Mouse (Mus musculus) stomach, embryonic 16.5 days (tissue): Measurements from ENCODE around the gene Ly6f. TPM values are rescaled to one million over a fixed set of nuclear protein-coding genes. Genes with fewer than 3 reads are reported as not detected.

Experiments used
- ATAC-seq: fragments of 200-750 bp; cut with Nextera tagmentation; 2 replicates; pipeline ENCODE4 v1.8.0; 2017; ENCODE audit warnings: moderate number of reproducible peaks, moderate TSS enrichment; ENCODE audit not compliant: insufficient read depth, low FRiP score
- H3K27ac ChIP-seq: fragments of 300-500 bp; sonication (generic); 2 replicates; pipeline ENCODE4 v1.5.1; 2014; ENCODE audit warnings: low read length
- H3K27me3 ChIP-seq: fragments of 300-500 bp; sonication (generic); 2 replicates; pipeline ENCODE4 v1.6.1; 2014; ENCODE audit warnings: low read length, control low read depth, mixed read lengths; ENCODE audit not compliant: control insufficient read depth, insufficient read depth
- H3K36me3 ChIP-seq: fragments of 300-500 bp; sonication (generic); 2 replicates; pipeline ENCODE4 v1.6.1; 2014; ENCODE audit warnings: low read length; ENCODE audit not compliant: control insufficient read depth, insufficient read depth
- H3K4me1 ChIP-seq: fragments of 300-500 bp; sonication (generic); 2 replicates; pipeline ENCODE4 v1.6.1; 2014; ENCODE audit warnings: low read length, control low read depth, mixed read lengths; ENCODE audit not compliant: control insufficient read depth, insufficient read depth
- H3K4me2 ChIP-seq: fragments of 300-500 bp; sonication (generic); 2 replicates; pipeline ENCODE4 v1.6.1; 2014; ENCODE audit warnings: low read depth, low read length, mixed read lengths
- H3K4me3 ChIP-seq: fragments of 300-500 bp; sonication (generic); replicated peaks from 2 replicates; pipeline ENCODE4 v1.5.1; 2014; ENCODE audit warnings: mild to moderate bottlenecking, low read length
- H3K9ac ChIP-seq: fragments of 300-500 bp; sonication (generic); 2 replicates; pipeline ENCODE4 v1.6.1; 2014; ENCODE audit warnings: low read length
- H3K9me3 ChIP-seq: fragments of 300-500 bp; sonication (generic); replicated peaks from 2 replicates; pipeline ENCODE4 v1.6.1; 2016; ENCODE audit warnings: low read length, control low read depth; ENCODE audit not compliant: control insufficient read depth
- WGBS: fragments of 180-500 bp; shearing (Covaris S2); extraction: QIAGEN DNeasy Blood & Tissue Kit; methylation state at CpG from one replicate; pipeline ENCODE4 v1.1.7; 2014; 5-methylcytosine and 5-hydroxymethylcytosine counted together
- polyA plus RNA-seq: library from polyadenylated mRNA; unstranded; fragments of >200 nt; fragmentation: Nextera tagmentation; extraction: Ambion mirVana; gene quantifications from 2 replicates; pipeline ENCODE4 v1.2.1, GENCODE M21; 2015

The Ly6f gene
- polyA plus RNA-seq, 1 experiment from 2014 or later: not detected

DNA sequence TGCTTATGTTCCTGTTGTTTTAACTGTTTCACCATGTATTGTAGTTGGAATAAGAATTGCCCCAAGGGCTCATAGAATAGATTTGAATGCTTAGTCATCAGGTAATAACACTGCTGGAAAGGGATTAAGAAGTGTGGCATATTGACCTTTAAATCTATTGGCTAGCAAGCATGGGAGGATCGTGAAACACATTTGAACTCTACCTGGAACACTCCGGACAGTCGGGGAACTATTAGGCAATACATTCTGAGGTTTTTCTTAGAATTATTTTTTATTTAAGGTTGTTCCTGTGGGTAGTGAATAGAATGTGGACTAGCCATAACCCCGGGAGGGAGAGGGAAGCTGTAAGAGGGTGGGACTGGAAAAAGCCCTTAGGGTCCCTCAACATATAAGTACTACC is 41.0 kb downstream of the Ly6f start:
- no peak for ATAC-seq
- Histone ChIP-seq H3K4me3 (no peak overlapping the region), H3K27me3 (no peaks in the 10 kb centered on the region), H3K4me1 (no peaks in the 10 kb centered on the region), H3K9me3 (0 out of 2 replicates have a peak, but pooled peaks cover 7% of the 10 kb centered on the region), H3K27ac (no peak overlapping the region), H3K9ac (no peak overlapping the region), H3K4me2 (no peak overlapping the region), H3K36me3 (no peaks in the 10 kb centered on the region)
- WGBS: 92% methylated on average over 4 of the region's 4 CpGs

DNA sequence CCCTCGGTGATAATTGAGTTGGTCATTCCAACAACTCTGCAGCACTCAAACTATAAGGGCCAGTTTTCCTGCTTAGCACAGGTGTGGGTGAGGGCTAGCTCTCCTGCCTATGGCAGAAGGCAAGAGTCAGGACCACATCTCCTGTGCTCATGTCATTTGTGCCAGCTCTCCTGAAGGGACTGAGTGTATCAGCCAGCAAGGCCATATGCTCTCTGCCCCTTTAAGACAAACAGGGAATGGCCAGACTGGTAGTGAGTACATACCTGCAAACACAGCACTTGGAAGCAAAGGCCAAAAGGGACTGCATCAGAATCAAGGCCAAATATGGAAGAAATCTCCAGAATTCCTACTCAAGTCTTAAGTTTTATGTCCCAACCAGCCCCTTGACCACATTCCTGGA is 41.7 kb downstream of the Ly6f start:
- no peak overlapping the region for H3K9ac ChIP-seq
- H3K4me1 ChIP-seq: no peaks in the 10 kb centered on the region
- H3K27ac ChIP-seq: no peak overlapping the region
- no peaks in the 10 kb centered on the region for H3K36me3 ChIP-seq
- H3K4me3 ChIP-seq: no peak overlapping the region
- ATAC-seq: no peak
- 100% methylated on average over 1 of the region's 1 CpGs for WGBS
- H3K4me2 ChIP-seq: no peak overlapping the region
- H3K27me3 ChIP-seq: no peaks in the 10 kb centered on the region
- H3K9me3 ChIP-seq: 0 out of 2 replicates have a peak, but pooled peaks cover 7% of the 10 kb centered on the region

DNA sequence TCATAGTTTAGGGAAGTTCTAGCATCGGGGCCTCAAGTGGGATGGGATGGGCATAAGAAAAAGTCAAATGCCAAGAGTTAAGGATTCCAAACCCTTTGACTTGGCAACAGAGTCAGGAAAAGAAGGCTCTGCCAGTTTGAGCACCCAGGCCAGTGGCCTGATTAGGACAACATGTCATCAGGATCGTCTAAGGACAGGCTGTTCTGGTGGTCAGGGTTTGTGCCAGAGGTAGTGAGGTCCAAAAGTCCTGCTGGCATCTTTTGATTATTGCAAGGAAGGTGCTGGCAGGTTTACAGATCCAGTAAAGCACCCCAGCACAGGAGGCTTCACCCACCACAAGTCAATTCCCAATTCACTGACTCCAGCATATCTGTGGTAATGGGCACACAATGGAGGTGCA is 46.2 kb downstream of the Ly6f start:
- no peaks in the 10 kb centered on the region for H3K27me3 ChIP-seq
- ATAC-seq: no peak
- no peaks in the 10 kb centered on the region for H3K36me3 ChIP-seq
- H3K27ac ChIP-seq: no peak overlapping the region
- H3K4me1 ChIP-seq: no peaks in the 10 kb centered on the region
- H3K4me3 ChIP-seq: no peak overlapping the region
- 84% methylated on average over 2 of the region's 2 CpGs for WGBS
- H3K4me2 ChIP-seq: no peak overlapping the region
- H3K9ac ChIP-seq: no peak overlapping the region
- no peaks in the 10 kb centered on the region for H3K9me3 ChIP-seq

DNA sequence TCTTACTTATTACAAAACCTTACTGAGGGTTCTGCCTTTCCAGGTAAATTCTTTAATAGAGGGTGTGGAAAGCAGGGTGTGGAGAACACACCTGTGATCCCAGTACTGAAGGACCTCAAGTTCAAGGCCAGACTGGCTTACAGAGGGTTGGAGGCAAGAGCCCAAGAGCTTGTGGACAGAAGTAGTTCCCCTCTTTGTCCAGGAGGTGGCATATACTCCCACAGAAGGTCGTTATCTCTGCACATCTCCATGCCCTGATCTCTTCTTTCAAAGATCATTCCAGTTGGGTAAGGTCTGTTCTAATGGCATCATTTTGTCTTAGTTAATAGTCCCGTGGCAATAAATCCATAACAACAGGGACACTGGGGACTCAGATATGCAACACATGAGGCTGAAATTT is 49.0 kb downstream of the Ly6f start:
- H3K36me3 ChIP-seq: no peaks in the 10 kb centered on the region
- ATAC-seq: no peak

DNA sequence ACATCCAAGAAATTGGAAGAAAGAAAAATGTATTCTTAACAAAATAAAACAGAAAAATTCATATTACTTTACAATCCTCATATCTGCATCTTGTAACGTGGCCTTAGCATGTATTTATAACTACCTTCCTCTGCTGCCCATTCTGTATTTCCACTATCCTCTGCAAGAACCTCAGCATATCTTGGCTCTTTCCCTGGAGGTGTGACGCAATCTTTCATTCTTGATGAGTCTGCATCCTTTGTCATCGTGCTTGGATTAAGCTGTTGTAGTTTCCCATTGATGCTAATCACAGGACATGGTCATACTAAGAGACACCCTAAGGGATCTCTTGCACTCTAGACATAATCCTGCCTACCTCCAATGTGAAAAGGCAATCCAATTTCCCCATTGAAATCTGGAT is 50.4 kb downstream of the Ly6f start:
- Histone ChIP-seq H3K9ac (no peak overlapping the region), H3K27me3 (no peaks in the 10 kb centered on the region), H3K4me1 (no peaks in the 10 kb centered on the region), H3K9me3 (peaks cover 7% of the 10 kb centered on the region), H3K36me3 (no peaks in the 10 kb centered on the region), H3K27ac (no peak overlapping the region), H3K4me2 (no peak overlapping the region), H3K4me3 (no peak overlapping the region)
- WGBS: 75% methylated on average over 3 of the region's 3 CpGs
- ATAC-seq: no peak

More for the DNA sequence above, 49.0 kb downstream of the Ly6f start:
- Histone ChIP-seq H3K4me2 (no peak overlapping the region), H3K27ac (no peak overlapping the region), H3K4me3 (no peak overlapping the region), H3K4me1 (no peaks in the 10 kb centered on the region), H3K9ac (no peak overlapping the region), H3K27me3 (no peaks in the 10 kb centered on the region), H3K9me3 (no peaks in the 10 kb centered on the region; the same call in 1 of the 2 replicates)
- WGBS: 52% methylated on average over 2 of the region's 2 CpGs

DNA sequence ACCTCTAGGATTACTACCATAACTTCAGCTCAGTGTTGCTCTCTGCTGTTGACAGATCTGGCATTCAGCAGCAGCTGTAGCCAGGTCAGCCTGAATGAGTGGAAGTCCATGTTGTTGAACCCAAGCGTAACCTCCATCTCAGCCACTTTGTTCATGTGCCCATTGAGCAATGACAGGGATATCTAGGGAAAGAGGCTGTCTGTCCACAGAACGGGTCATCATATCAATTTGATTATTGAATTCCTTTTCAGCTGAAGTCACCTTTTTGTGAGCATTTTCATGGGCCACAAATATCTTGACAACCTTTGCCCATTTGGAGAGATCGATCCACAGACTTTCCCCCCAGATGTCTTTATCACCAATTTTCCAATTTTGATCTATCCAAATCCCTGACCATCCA is 51.9 kb downstream of the Ly6f start:
- Histone ChIP-seq H3K4me2 (no peak overlapping the region), H3K4me1 (no peaks in the 10 kb centered on the region), H3K4me3 (no peak overlapping the region), H3K9me3 (peaks cover 7% of the 10 kb centered on the region), H3K36me3 (no peaks in the 10 kb centered on the region), H3K27me3 (no peaks in the 10 kb centered on the region), H3K9ac (no peak overlapping the region), H3K27ac (no peak overlapping the region)
- WGBS: 86% methylated on average over 3 of the region's 3 CpGs
- ATAC-seq: no peak

Other genes starting within 250 kb of the Ly6f start
- gene Ly6c1, start 219.6 kb upstream of the Ly6f start, polyA plus RNA-seq: 19.7 and 22.0 TPM in 2 replicates
- gene Ly6c2, start 156.5 kb upstream of the Ly6f start, polyA plus RNA-seq: 6.1 and 9.8 TPM in 2 replicates
- 1.4 and 1.7 TPM in 2 replicates for gene Ly6g, start 113.2 kb upstream of the Ly6f start, polyA plus RNA-seq
- gene BC025446, start 52.0 kb upstream of the Ly6f start, polyA plus RNA-seq: 4.0 and 5.1 TPM in 2 replicates